Mouse (Mus musculus) heart, postnatal 0 days (tissue): Measurements from ENCODE around the gene Nectin1.

Experiments
- CTCF ChIP-seq: IDR thresholded peaks from 2 replicates; pipeline ENCODE4 v1.5.1; 2016; ENCODE audit warnings: antibody characterized with exemption, control low read depth, low read depth
- EP300 ChIP-seq: IDR thresholded peaks from 2 replicates; pipeline ENCODE4 v1.6.1; 2016; ENCODE audit warnings: antibody characterized with exemption, low read depth

DNA sequence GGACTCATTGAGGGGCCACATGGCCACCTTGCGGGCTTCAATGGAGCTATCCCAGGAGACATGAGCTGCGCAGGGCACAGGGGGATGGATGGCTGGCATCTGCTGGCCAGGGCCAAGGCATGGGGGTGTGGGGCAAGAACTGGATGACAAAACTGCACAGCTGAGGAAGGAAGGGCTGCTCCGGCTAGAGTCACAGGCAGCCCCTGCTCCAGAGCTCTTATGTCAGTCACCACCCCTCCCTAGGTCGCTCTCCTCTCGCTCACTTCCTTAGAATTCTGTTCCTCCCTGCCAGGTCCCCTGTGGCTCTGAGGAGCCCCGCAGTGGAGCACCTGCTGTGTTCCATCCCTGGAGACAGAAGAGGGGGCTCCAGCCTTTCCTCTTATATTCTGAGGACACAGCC is 63.8 kb downstream of the Nectin1 start:
- no peak for TF ChIP-seq EP300
- TF ChIP-seq CTCF, result no peak
